Mouse (Mus musculus) limb, embryonic 14.5 days (tissue): ENCODE measurements around the gene Spdye4b. TPM values are rescaled to one million over a fixed set of nuclear protein-coding genes. Genes with fewer than 3 reads are reported as not detected.
"Not testable (repeated sequence)": the region's sequence is repeated elsewhere in the genome, so short reads cannot be mapped to it uniquely, and the experiment has no call there.

Experiments
- ATAC-seq: fragments of 200-750 bp; cut with Nextera tagmentation; 2 replicates; pipeline ENCODE4 v1.8.0; 2017; ENCODE audit warnings: low read depth, moderate number of reproducible peaks, moderate TSS enrichment; ENCODE audit not compliant: low FRiP score
- DNase-seq: peaks from one replicate; pipeline ENCODE4 v3.0.0-alpha.2; 2015; ENCODE audit warnings: low spot score
- H3K27ac ChIP-seq: fragments of 300-500 bp; sonication (generic); replicated peaks from 2 replicates; pipeline ENCODE4 v1.5.1; 2014; ENCODE audit warnings: low read depth, mild to moderate bottlenecking, low read length, moderate library complexity, mixed read lengths
- H3K27me3 ChIP-seq: fragments of 300-500 bp; sonication (generic); 2 replicates; pipeline ENCODE4 v1.6.1; 2014; ENCODE audit warnings: low read length, mixed read lengths; ENCODE audit not compliant: control insufficient read depth, insufficient read depth
- H3K36me3 ChIP-seq: fragments of 300-500 bp; sonication (generic); 2 replicates; pipeline ENCODE4 v1.6.1; 2014; ENCODE audit warnings: mild to moderate bottlenecking, low read length, moderate library complexity, mixed read lengths; ENCODE audit not compliant: control insufficient read depth, insufficient read depth
- H3K4me1 ChIP-seq: fragments of 300-500 bp; sonication (generic); 2 replicates; pipeline ENCODE4 v1.6.1; 2014; ENCODE audit warnings: antibody characterized with exemption, low read length, mixed read lengths; ENCODE audit not compliant: control insufficient read depth, insufficient read depth
- H3K4me2 ChIP-seq: fragments of 300-500 bp; sonication (generic); replicated peaks from 2 replicates; pipeline ENCODE4 v1.6.1; 2014; ENCODE audit warnings: low read depth, mild to moderate bottlenecking, low read length, moderate library complexity; ENCODE audit not compliant: severe bottlenecking
- H3K4me3 ChIP-seq: fragments of 300-500 bp; sonication (generic); replicated peaks from 2 replicates; pipeline ENCODE4 v1.5.1; 2014; ENCODE audit warnings: low read length
- H3K9ac ChIP-seq: fragments of 300-500 bp; sonication (generic); 2 replicates; pipeline ENCODE4 v1.6.1; 2014; ENCODE audit warnings: mild to moderate bottlenecking, low read depth, low read length, moderate library complexity; ENCODE audit not compliant: severe bottlenecking
- H3K9me3 ChIP-seq: fragments of 300-500 bp; sonication (generic); 2 replicates; pipeline ENCODE4 v1.6.1; 2016; ENCODE audit warnings: low read length; ENCODE audit not compliant: control insufficient read depth
- POLR2A ChIP-seq: fragments of 200-500 bp; IDR thresholded peaks from 2 replicates; pipeline ENCODE4 v1.8.0; 2012; ENCODE audit warnings: inconsistent platforms, mild to moderate bottlenecking, moderate library complexity, borderline replicate concordance; ENCODE audit not compliant: insufficient read depth, insufficient read length; ENCODE audit errors: extremely low read depth
- WGBS: fragments of 180-500 bp; shearing (Covaris S2); extraction: QIAGEN DNeasy Blood & Tissue Kit; methylation state at CpG from one replicate; pipeline ENCODE4 v1.1.7; 2014; 5-methylcytosine and 5-hydroxymethylcytosine counted together
- polyA plus RNA-seq, 2 experiments: library from polyadenylated mRNA; depleted of rRNA in 1 of 2; stranded (reverse) in 1 of 2; unstranded in 1 of 2; fragments of >200 nt; fragmentation: Nextera tagmentation in 1 of 2; extraction: Ambion mirVana in 1 of 2; gene quantifications; 2 replicates each; pipeline versions ENCODE4 v1.2.1 to v1.2.3; 2012 to 2014

Gene Spdye4b
- polyA plus RNA-seq, 2 experiments, result not detected

GRCm38 (mm10) chr5:143192806-143193205 lies 12.0 kb downstream of the Spdye4b start:
- DNase-seq, result no peak
- no peak overlapping the region for H3K4me3 ChIP-seq
- no peak for TF ChIP-seq POLR2A
- ATAC-seq, result no peak
- H3K27ac ChIP-seq, result no peak overlapping the region
- H3K9me3 ChIP-seq, result no peaks in the 10 kb centered on the region
- no peaks in the 10 kb centered on the region for H3K36me3 ChIP-seq
- no peak overlapping the region for H3K9ac ChIP-seq
- 94% methylated on average over 8 of the region's 8 CpGs for WGBS
- H3K27me3 ChIP-seq, result no peaks in the 10 kb centered on the region
- no peak overlapping the region for H3K4me2 ChIP-seq
- H3K4me1 ChIP-seq, result no peaks in the 10 kb centered on the region

- H3K4me3 ChIP-seq, H3K27ac ChIP-seq, H3K4me2 ChIP-seq, H3K4me1 ChIP-seq, H3K9ac ChIP-seq, H3K9me3 ChIP-seq, H3K27me3 ChIP-seq, H3K36me3 ChIP-seq, DNase-seq, ATAC-seq: not testable (repeated sequence)
- 56% methylated on average over 8 of the region's 8 CpGs for WGBS
Observed at GRCm38 (mm10) chr5:143194747-143195146, 13.9 kb downstream of the Spdye4b start.

GRCm38 (mm10) chr5:143195166-143195565 lies 14.3 kb downstream of the Spdye4b start:
- WGBS, result 54% methylated on average over 2 of the region's 2 CpGs
- ATAC-seq, result no peak
- Histone ChIP-seq H3K4me2 (no peak overlapping the region), H3K9ac (no peak overlapping the region), H3K4me3 (no peak overlapping the region), H3K27me3 (no peaks in the 10 kb centered on the region), H3K36me3 (no peaks in the 10 kb centered on the region), H3K9me3 (no peaks in the 10 kb centered on the region), H3K27ac (no peak overlapping the region), H3K4me1 (no peaks in the 10 kb centered on the region)
- TF ChIP-seq POLR2A, result no peak
- no peak for DNase-seq

- TF ChIP-seq POLR2A, result no peak
- WGBS, result 85% methylated on average over 4 of the region's 4 CpGs
- ATAC-seq (no peak), DNase-seq (no peak)
- no peak overlapping the region for H3K9ac ChIP-seq
- no peak overlapping the region for H3K4me2 ChIP-seq
- no peak overlapping the region for H3K27ac ChIP-seq
- no peaks in the 10 kb centered on the region for H3K27me3 ChIP-seq
- no peaks in the 10 kb centered on the region for H3K36me3 ChIP-seq
- H3K4me3 ChIP-seq, result no peak overlapping the region
- H3K9me3 ChIP-seq, result no peaks in the 10 kb centered on the region
- no peaks in the 10 kb centered on the region for H3K4me1 ChIP-seq
Observed at GRCm38 (mm10) chr5:143196506-143196905, 15.7 kb downstream of the Spdye4b start.

GRCm38 (mm10) chr5:143205015-143205414 lies 24.2 kb downstream of the Spdye4b start:
- DNase-seq, result no peak
- Histone ChIP-seq H3K27me3 (no peaks in the 10 kb centered on the region), H3K9ac (no peak overlapping the region), H3K4me1 (no peaks in the 10 kb centered on the region), H3K9me3 (peaks cover 6% of the 10 kb centered on the region; the same call in 1 of the 2 replicates), H3K4me2 (no peak overlapping the region), H3K4me3 (no peak overlapping the region), H3K36me3 (no peaks in the 10 kb centered on the region), H3K27ac (no peak overlapping the region)
- 76% methylated on average over 3 of the region's 3 CpGs for WGBS
- TF ChIP-seq POLR2A, result no peak
- no peak for ATAC-seq

- no peaks in the 10 kb centered on the region for H3K4me1 ChIP-seq
- WGBS, result 45% methylated on average over 2 of the region's 2 CpGs
Observed at GRCm38 (mm10) chr5:143213832-143214231, 33.0 kb downstream of the Spdye4b start.

More at GRCm38 (mm10) chr5:143213832-143214231, 33.0 kb downstream of the Spdye4b start:
- Histone ChIP-seq H3K27ac (no peak overlapping the region), H3K4me3 (no peak overlapping the region), H3K9ac (no peak overlapping the region), H3K9me3 (peaks cover 3% of the 10 kb centered on the region; the same call in 1 of the 2 replicates), H3K4me2 (no peak overlapping the region), H3K27me3 (no peaks in the 10 kb centered on the region), H3K36me3 (no peaks in the 10 kb centered on the region)
- ATAC-seq (no peak), DNase-seq (no peak)
- no peak for TF ChIP-seq POLR2A
